Mouse (Mus musculus): ENCODE measurements around the gene Cd48. TPM values are rescaled to one million over a fixed set of nuclear protein-coding genes. Genes with fewer than 3 reads are reported as not detected.

The Cd48 gene
- polyA plus RNA-seq (2015; fragmentation: Nextera tagmentation; extraction: Ambion mirVana): 0.98 and 1.3 TPM in 2 replicates

- H3K27ac ChIP-seq (ENCODE audit: low read depth, low read length): no peak within 1 kb of the TSS
- ATAC-seq: no peak
- H3K4me3 ChIP-seq (ENCODE audit: low read length): no peak within 1 kb of the TSS
- no peaks in the 10 kb centered on the region for H3K9me3 ChIP-seq (ENCODE audit: control insufficient read depth, low read length)
- 91% methylated on average over 14 of the region's 14 CpGs for WGBS
- H3K36me3 ChIP-seq (ENCODE audit: control insufficient read depth, insufficient read depth, low read length): no peaks in the 10 kb centered on the region
- no peaks in the 10 kb centered on the region for H3K27me3 ChIP-seq (replicated peaks; ENCODE audit: control insufficient read depth, insufficient read depth, low read length)
- H3K4me2 ChIP-seq (ENCODE audit: low read length): no peak within 1 kb of the TSS
- no peak within 1 kb of the TSS for H3K9ac ChIP-seq (ENCODE audit: low read depth, low read length)
- no peaks in the 10 kb centered on the region for H3K4me1 ChIP-seq (ENCODE audit: control insufficient read depth, insufficient read depth, low read depth, low read length)
Measured at GRCm38 (mm10) chr1:171681531-171682299, at the start of gene Cd48. Gene Cd48 (plus strand): TSS chr1:171682009.

- no peaks in the 10 kb centered on the region for H3K27me3 ChIP-seq (replicated peaks; ENCODE audit: control insufficient read depth, insufficient read depth, low read length)
- H3K9me3 ChIP-seq (ENCODE audit: control insufficient read depth, low read length): no peaks in the 10 kb centered on the region
- H3K4me1 ChIP-seq (ENCODE audit: control insufficient read depth, insufficient read depth, low read depth, low read length): no peaks in the 10 kb centered on the region
- no peak overlapping the region for H3K9ac ChIP-seq (ENCODE audit: low read depth, low read length)
- H3K4me3 ChIP-seq (ENCODE audit: low read length): no peak overlapping the region
- no peak overlapping the region for H3K27ac ChIP-seq (ENCODE audit: low read depth, low read length)
- WGBS: 70% methylated on average over 6 of the region's 6 CpGs
- no peak overlapping the region for H3K4me2 ChIP-seq (ENCODE audit: low read length)
- no peak for ATAC-seq
- no peaks in the 10 kb centered on the region for H3K36me3 ChIP-seq (ENCODE audit: control insufficient read depth, insufficient read depth, low read length)
Measured at GRCm38 (mm10) chr1:171635696-171636095, 46.1 kb upstream of the Cd48 start.

- Histone ChIP-seq H3K36me3 (ENCODE audit: control insufficient read depth, insufficient read depth, low read length) (no peaks in the 10 kb centered on the region), H3K27ac (ENCODE audit: low read depth, low read length) (no peak overlapping the region), H3K9me3 (ENCODE audit: control insufficient read depth, low read length) (no peaks in the 10 kb centered on the region), H3K27me3 (replicated peaks; ENCODE audit: control insufficient read depth, insufficient read depth, low read length) (no peaks in the 10 kb centered on the region), H3K9ac (ENCODE audit: low read depth, low read length) (no peak overlapping the region), H3K4me2 (ENCODE audit: low read length) (no peak overlapping the region), H3K4me1 (ENCODE audit: control insufficient read depth, insufficient read depth, low read depth, low read length) (no peaks in the 10 kb centered on the region), H3K4me3 (ENCODE audit: low read length) (no peak overlapping the region)
- ATAC-seq: no peak
- 89% methylated on average over 8 of the region's 8 CpGs for WGBS
Measured at GRCm38 (mm10) chr1:171637101-171637500, 44.7 kb upstream of the Cd48 start.

- WGBS: 77% methylated on average over 2 of the region's 2 CpGs
- no peaks in the 10 kb centered on the region for H3K4me1 ChIP-seq (ENCODE audit: control insufficient read depth, insufficient read depth, low read depth, low read length)
Measured at GRCm38 (mm10) chr1:171638686-171639085, 43.1 kb upstream of the Cd48 start.

GRCm38 (mm10) chr1:171640796-171641195 is 41.0 kb upstream of the Cd48 start:
- H3K9ac ChIP-seq (ENCODE audit: low read depth, low read length): no peak overlapping the region
- 90% methylated on average over 6 of the region's 6 CpGs for WGBS
- no peak overlapping the region for H3K4me2 ChIP-seq (ENCODE audit: low read length)
- no peak overlapping the region for H3K27ac ChIP-seq (ENCODE audit: low read depth, low read length)
- no peaks in the 10 kb centered on the region for H3K9me3 ChIP-seq (ENCODE audit: control insufficient read depth, low read length)
- no peaks in the 10 kb centered on the region for H3K36me3 ChIP-seq (ENCODE audit: control insufficient read depth, insufficient read depth, low read length)
- H3K4me1 ChIP-seq (ENCODE audit: control insufficient read depth, insufficient read depth, low read depth, low read length): no peaks in the 10 kb centered on the region
- H3K4me3 ChIP-seq (ENCODE audit: low read length): no peak overlapping the region
- ATAC-seq: no peak
- no peaks in the 10 kb centered on the region for H3K27me3 ChIP-seq (replicated peaks; ENCODE audit: control insufficient read depth, insufficient read depth, low read length)

More at GRCm38 (mm10) chr1:171638686-171639085, 43.1 kb upstream of the Cd48 start:
- no peaks in the 10 kb centered on the region for H3K36me3 ChIP-seq (ENCODE audit: control insufficient read depth, insufficient read depth, low read length)
- ATAC-seq: no peak
- H3K27ac ChIP-seq (ENCODE audit: low read depth, low read length): no peak overlapping the region
- H3K9me3 ChIP-seq (ENCODE audit: control insufficient read depth, low read length): no peaks in the 10 kb centered on the region
- no peak overlapping the region for H3K4me2 ChIP-seq (ENCODE audit: low read length)
- no peak overlapping the region for H3K4me3 ChIP-seq (ENCODE audit: low read length)
- H3K9ac ChIP-seq (ENCODE audit: low read depth, low read length): no peak overlapping the region
- no peaks in the 10 kb centered on the region for H3K27me3 ChIP-seq (replicated peaks; ENCODE audit: control insufficient read depth, insufficient read depth, low read length)

- H3K9me3 ChIP-seq (ENCODE audit: control insufficient read depth, low read length): no peaks in the 10 kb centered on the region
- H3K4me3 ChIP-seq (ENCODE audit: low read length): no peak overlapping the region
- no peak for ATAC-seq
- H3K27ac ChIP-seq (ENCODE audit: low read depth, low read length): no peak overlapping the region
- WGBS: 90% methylated on average over 7 of the region's 7 CpGs
- no peaks in the 10 kb centered on the region for H3K36me3 ChIP-seq (ENCODE audit: control insufficient read depth, insufficient read depth, low read length)
- no peaks in the 10 kb centered on the region for H3K4me1 ChIP-seq (ENCODE audit: control insufficient read depth, insufficient read depth, low read depth, low read length)
- no peak overlapping the region for H3K4me2 ChIP-seq (ENCODE audit: low read length)
- no peak overlapping the region for H3K9ac ChIP-seq (ENCODE audit: low read depth, low read length)
- no peaks in the 10 kb centered on the region for H3K27me3 ChIP-seq (replicated peaks; ENCODE audit: control insufficient read depth, insufficient read depth, low read length)
Measured at GRCm38 (mm10) chr1:171643612-171644011, 38.2 kb upstream of the Cd48 start.

GRCm38 (mm10) chr1:171646429-171646940 is 35.3 kb upstream of the Cd48 start:
- Histone ChIP-seq H3K9ac (ENCODE audit: low read depth, low read length) (no peak overlapping the region), H3K4me3 (ENCODE audit: low read length) (no peak overlapping the region), H3K27ac (ENCODE audit: low read depth, low read length) (no peak overlapping the region), H3K9me3 (ENCODE audit: control insufficient read depth, low read length) (no peaks in the 10 kb centered on the region), H3K36me3 (ENCODE audit: control insufficient read depth, insufficient read depth, low read length) (no peaks in the 10 kb centered on the region), H3K27me3 (replicated peaks; ENCODE audit: control insufficient read depth, insufficient read depth, low read length) (no peaks in the 10 kb centered on the region), H3K4me1 (ENCODE audit: control insufficient read depth, insufficient read depth, low read depth, low read length) (no peaks in the 10 kb centered on the region), H3K4me2 (ENCODE audit: low read length) (no peak overlapping the region)
- WGBS: 75% methylated on average over 5 of the region's 5 CpGs
- ATAC-seq: no peak

GRCm38 (mm10) chr1:171647716-171648115 is 34.1 kb upstream of the Cd48 start:
- ATAC-seq: no peak
- no peak overlapping the region for H3K9ac ChIP-seq (ENCODE audit: low read depth, low read length)
- no peaks in the 10 kb centered on the region for H3K4me1 ChIP-seq (ENCODE audit: control insufficient read depth, insufficient read depth, low read depth, low read length)
- H3K36me3 ChIP-seq (ENCODE audit: control insufficient read depth, insufficient read depth, low read length): no peaks in the 10 kb centered on the region
- no peak overlapping the region for H3K27ac ChIP-seq (ENCODE audit: low read depth, low read length)
- 88% methylated on average over 5 of the region's 5 CpGs for WGBS
- no peak overlapping the region for H3K4me3 ChIP-seq (ENCODE audit: low read length)
- H3K9me3 ChIP-seq (ENCODE audit: control insufficient read depth, low read length): no peaks in the 10 kb centered on the region
- H3K27me3 ChIP-seq (replicated peaks; ENCODE audit: control insufficient read depth, insufficient read depth, low read length): no peaks in the 10 kb centered on the region
- no peak overlapping the region for H3K4me2 ChIP-seq (ENCODE audit: low read length)

GRCm38 (mm10) chr1:171648840-171649239 is 33.0 kb upstream of the Cd48 start:
- H3K27me3 ChIP-seq (replicated peaks; ENCODE audit: control insufficient read depth, insufficient read depth, low read length): no peaks in the 10 kb centered on the region
- no peaks in the 10 kb centered on the region for H3K36me3 ChIP-seq (ENCODE audit: control insufficient read depth, insufficient read depth, low read length)
- H3K9me3 ChIP-seq (ENCODE audit: control insufficient read depth, low read length): no peaks in the 10 kb centered on the region
- H3K4me2 ChIP-seq (ENCODE audit: low read length): no peak overlapping the region
- no peak overlapping the region for H3K9ac ChIP-seq (ENCODE audit: low read depth, low read length)
- 75% methylated on average over 8 of the region's 8 CpGs for WGBS
- no peak for ATAC-seq
- no peak overlapping the region for H3K4me3 ChIP-seq (ENCODE audit: low read length)
- H3K4me1 ChIP-seq (ENCODE audit: control insufficient read depth, insufficient read depth, low read depth, low read length): no peaks in the 10 kb centered on the region
- no peak overlapping the region for H3K27ac ChIP-seq (ENCODE audit: low read depth, low read length)

Data from hindbrain, embryonic 16.5 days (tissue).